In genomic region chr1:38049562-38049961, GRCm38 (mm10) we compare ENCODE assay signal across 20 mouse cellular contexts. TPM values are rescaled to one million over a fixed set of nuclear protein-coding genes. Genes with fewer than 3 reads are reported as not detected.
DNase-seq lines count a peak whose midpoint lies in the region; ATAC-seq lines count a peak whose summit lies in the region.
"Had no signal": no experiment of that assay in that cellular context is flagged by ENCODE, and none has a peak within 500 bp of the region (broad histone marks: within the 10 kb centered on the region; RNA-seq: fewer than 3 reads in every experiment).

No protein-coding gene starts in this region.

- peak; percentile 22 for DNase-seq in lung, postnatal 10 days
- DNase-seq in lung, postnatal 25 days (ENCODE audit: low spot score), result no peak
- DNase-seq in c-Kit-positive CD71-negative TER-119-negative erythroid progenitor cells, embryonic 14.5 days (ENCODE audit: low read depth), result peak; percentile 13
- peak; percentile 8 for DNase-seq in fibroblast of lung, adult 2 months (ENCODE audit: low read depth)
- no peak for DNase-seq in kidney, postnatal 4 days
- no peak for DNase-seq in adrenal gland, adult 2 months
- DNase-seq: adrenal gland, postnatal 14 days; B cell, adult 2 months; cerebellum, adult 2 months; cerebellum, postnatal 10 days; embryo, embryonic 11 days; gastrocnemius, postnatal 10 days; heart, postnatal 10 days; heart, postnatal 4 days; kidney, adult 18-20 months had no signal

- peak; percentile 76 for ATAC-seq in megakaryocyte progenitor cell, adult 5-6 weeks (replicated peaks; ENCODE audit: poor library complexity)
- ATAC-seq: CD4-positive, CD25-positive, alpha-beta regulatory T cell, adult 4 months; forebrain, embryonic 15.5 days; hindbrain, postnatal 0 days; intestine, embryonic 15.5 days had no signal

RNA-seq across cellular contexts. Expression of gene Eif5b, which starts 51.8 kb away (rescaled TPM):
- 42.2 and 47.8 TPM in 2 replicates for total RNA-seq in megakaryocyte progenitor cell, adult 5-6 weeks (2015)
- total RNA-seq in megakaryocyte progenitor cell, adult 5-6 weeks (2017), result 21.8 and 24.6 TPM in 2 replicates
- total RNA-seq in adrenal gland, adult 2 months (2021), result 10 to 100 TPM; 43.0 to 48.3 TPM
- polyA plus RNA-seq in adrenal gland, adult 2 months (2012; rRNA removed), result 1.1 and 1.5 TPM in 2 replicates

RNA-seq across cellular contexts. Expression of gene Txndc9, which starts 51.9 kb away (rescaled TPM):
- total RNA-seq in megakaryocyte progenitor cell, adult 5-6 weeks (2015), result 52.8 and 64.3 TPM in 2 replicates
- total RNA-seq in megakaryocyte progenitor cell, adult 5-6 weeks (2017), result 42.6 and 51.7 TPM in 2 replicates
- total RNA-seq in adrenal gland, adult 2 months (2021), result 10 to 100 TPM; 67.1 to 84.1 TPM
- polyA plus RNA-seq in adrenal gland, adult 2 months (2012; rRNA removed), result 2.3 and 2.8 TPM in 2 replicates

Comparison
In these comparisons a context has a peak if more than half of its experiments do, and no peak if none do; other contexts are left out.
1. DNase-seq: peak in lung, postnatal 10 days (single experiment), c-Kit-positive CD71-negative TER-119-negative erythroid progenitor cells, embryonic 14.5 days (single experiment) and fibroblast of lung, adult 2 months (single experiment); none in lung, postnatal 25 days (single experiment), kidney, postnatal 4 days (0 of 2) and adrenal gland, adult 2 months (single experiment).